Mouse (Mus musculus) heart, postnatal 4 days (tissue): ENCODE measurements around the gene Tas2r102. TPM values are rescaled to one million over a fixed set of nuclear protein-coding genes. Genes with fewer than 3 reads are reported as not detected.

Experiments used
- DNase-seq: peaks from one replicate; pipeline ENCODE4 v3.0.0; 2021
- total RNA-seq, 2 experiments: library from RNA; stranded (reverse); gene quantifications; 2 replicates each; pipeline ENCODE4 v1.2.3; 2021

Gene Tas2r102
- not detected for total RNA-seq

- no peak for DNase-seq
These were observed at the start of gene Tas2r102 for GRCm38 (mm10) chr6:132761831-132762230. Gene Tas2r102 (plus strand): TSS chr6:132762131.

- DNase-seq: no peak
These were observed 24.0 kb upstream of the Tas2r102 start, which contains the start of gene Tas2r115 for GRCm38 (mm10) chr6:132737935-132738334. Gene Tas2r115 (minus strand): TSS chr6:132738035.

GRCm38 (mm10) chr6:132750206-132750605 lies 11.7 kb upstream of the Tas2r102 start:
- no peak for DNase-seq

- DNase-seq: no peak
These were observed 7.5 kb upstream of the Tas2r102 start, which contains the start of gene Tas2r124 for GRCm38 (mm10) chr6:132754430-132754829. Gene Tas2r124 (plus strand): TSS chr6:132754730.

- no peak for DNase-seq
These were observed 16.1 kb downstream of the Tas2r102 start, which contains the start of gene Tas2r136 for GRCm38 (mm10) chr6:132778062-132778461. Gene Tas2r136 (minus strand): TSS chr6:132778162.

- no peak for DNase-seq
These were observed 33.5 kb downstream of the Tas2r102 start for GRCm38 (mm10) chr6:132795393-132795792.

GRCm38 (mm10) chr6:132802518-132802917 lies 40.6 kb downstream of the Tas2r102 start, which contains the start of gene Tas2r117:
Gene Tas2r117 (plus strand): TSS chr6:132802818.
- no peak for DNase-seq

Other genes with a start within 250 kb of the Tas2r102 start
- not detected for gene Prh1, start 192.3 kb upstream of the Tas2r102 start, total RNA-seq
- gene Prp2, start 166.2 kb upstream of the Tas2r102 start, total RNA-seq: not detected
- not detected for gene A630073D07Rik, start 110.6 kb upstream of the Tas2r102 start, total RNA-seq
- not detected for gene Tas2r120, start 105.2 kb upstream of the Tas2r102 start, total RNA-seq
- gene Tas2r121, start 61.1 kb upstream of the Tas2r102 start, total RNA-seq: not detected
- gene Tas2r122, start 50.2 kb upstream of the Tas2r102 start, total RNA-seq: not detected
- gene Tas2r115, start 24.1 kb upstream of the Tas2r102 start, total RNA-seq: not detected
- gene Tas2r124, start 7.4 kb upstream of the Tas2r102 start, total RNA-seq: not detected
- not detected for gene Tas2r136, start 16.0 kb downstream of the Tas2r102 start, total RNA-seq
- not detected for gene Tas2r117, start 40.7 kb downstream of the Tas2r102 start, total RNA-seq
- gene Tas2r123, start 85.0 kb downstream of the Tas2r102 start, total RNA-seq: not detected
- not detected for gene Tas2r116, start 93.3 kb downstream of the Tas2r102 start, total RNA-seq
- not detected for gene Tas2r110, start 105.9 kb downstream of the Tas2r102 start, total RNA-seq
- not detected for gene Tas2r113, start 130.9 kb downstream of the Tas2r102 start, total RNA-seq
- gene Tas2r125, start 147.5 kb downstream of the Tas2r102 start, total RNA-seq: not detected
- not detected for gene Tas2r129, start 189.0 kb downstream of the Tas2r102 start, total RNA-seq
- gene Tas2r131, start 195.8 kb downstream of the Tas2r102 start, total RNA-seq: not detected
- not detected for gene Tas2r109, start 218.8 kb downstream of the Tas2r102 start, total RNA-seq